Mouse (Mus musculus) intestine, embryonic 14.5 days (tissue): ENCODE measurements at regions not wholly inside any gene's neighbourhood (a gene's known extent, or its start where the extent isn't known, plus 50 kb on each side); places are given as distances from the start of the nearest gene placed in this dataset.
A peak's percentile ranks its signal among the peaks of the same experiment; 100 is the strongest.

ENCODE experiments used
- ATAC-seq: fragments of 200-750 bp; cut with Nextera tagmentation; replicated peaks from 2 replicates; pipeline ENCODE4 v1.8.0; 2017; ENCODE audit warnings: low read depth, moderate number of reproducible peaks, moderate TSS enrichment, moderate library complexity; ENCODE audit not compliant: low FRiP score, low TSS enrichment
- DNase-seq: peaks from one replicate; pipeline ENCODE4 v3.0.0-alpha.2; 2018; ENCODE audit warnings: low spot score
- H3K27ac ChIP-seq: fragments of 300-500 bp; sonication (generic); 2 replicates; pipeline ENCODE4 v1.5.1; 2014; ENCODE audit warnings: low read depth, mild to moderate bottlenecking, control low read depth
- H3K27me3 ChIP-seq: fragments of 300-500 bp; sonication (generic); replicated peaks from 2 replicates; pipeline ENCODE4 v1.6.1; 2014; ENCODE audit warnings: low read length, control low read depth; ENCODE audit not compliant: control insufficient read depth, insufficient read depth
- H3K36me3 ChIP-seq: fragments of 300-500 bp; sonication (generic); 2 replicates; pipeline ENCODE4 v1.6.1; 2014; ENCODE audit warnings: low read length, control low read depth; ENCODE audit not compliant: control insufficient read depth, insufficient read depth
- H3K4me1 ChIP-seq: fragments of 300-500 bp; sonication (generic); replicated peaks from 2 replicates; pipeline ENCODE4 v1.6.1; 2014; ENCODE audit warnings: low read length, control low read depth, mixed read lengths; ENCODE audit not compliant: control insufficient read depth, insufficient read depth
- H3K4me2 ChIP-seq: fragments of 300-500 bp; sonication (generic); 2 replicates; pipeline ENCODE4 v1.6.1; 2014; ENCODE audit warnings: low read length
- H3K4me3 ChIP-seq: fragments of 300-500 bp; sonication (generic); 2 replicates; pipeline ENCODE4 v1.5.1; 2014; ENCODE audit warnings: low read depth, low read length, control low read depth, mixed read lengths
- H3K9ac ChIP-seq: fragments of 300-500 bp; sonication (generic); 2 replicates; pipeline ENCODE4 v1.6.1; 2014; ENCODE audit warnings: mild to moderate bottlenecking, low read length
- H3K9me3 ChIP-seq: fragments of 300-500 bp; sonication (generic); 2 replicates; pipeline ENCODE4 v1.6.1; 2016; ENCODE audit warnings: low read length, control low read depth; ENCODE audit not compliant: control insufficient read depth
- WGBS: fragments of 180-500 bp; shearing (Covaris S2); extraction: QIAGEN DNeasy Blood & Tissue Kit; methylation state at CpG from one replicate; pipeline ENCODE4 v1.1.7; 2014; 5-methylcytosine and 5-hydroxymethylcytosine counted together

GRCm38 (mm10) chr15:96877271-96877670, 177.7 kb upstream of the Slc38a2 start:
- Histone ChIP-seq H3K4me1 (peaks cover 28% of the 10 kb centered on the region), H3K36me3 (no peaks in the 10 kb centered on the region), H3K27me3 (no peaks in the 10 kb centered on the region), H3K9ac (no peak overlapping the region), H3K27ac (no peak overlapping the region), H3K4me2 (no peak overlapping the region), H3K9me3 (no peaks in the 10 kb centered on the region), H3K4me3 (no peak overlapping the region)
- DNase-seq (no peak), ATAC-seq (no peak)
- WGBS: 69% methylated on average over 9 of the region's 9 CpGs

GRCm38 (mm10) chr15:96874145-96874544, 174.6 kb upstream of the Slc38a2 start:
- H3K4me3 ChIP-seq: no peak overlapping the region
- no peaks in the 10 kb centered on the region for H3K9me3 ChIP-seq
- peaks cover 28% of the 10 kb centered on the region for H3K4me1 ChIP-seq
- no peak overlapping the region for H3K9ac ChIP-seq
- peak overlapping the region; percentile 79 for H3K27ac ChIP-seq
- H3K4me2 ChIP-seq: 0 out of 2 replicates have a peak overlapping the region, but pooled peaks have one; percentile 8
- 35% methylated on average over 8 of the region's 8 CpGs for WGBS
- H3K27me3 ChIP-seq: no peaks in the 10 kb centered on the region
- H3K36me3 ChIP-seq: no peaks in the 10 kb centered on the region
- peak; percentile 67 for DNase-seq
- peak; percentile 81 for ATAC-seq

- WGBS: 54% methylated on average over 7 of the region's 7 CpGs
- Histone ChIP-seq H3K27ac (peak overlapping the region; percentile 79), H3K4me3 (no peak overlapping the region), H3K9me3 (no peaks in the 10 kb centered on the region), H3K9ac (no peak overlapping the region), H3K4me2 (no peak overlapping the region), H3K36me3 (no peaks in the 10 kb centered on the region), H3K27me3 (no peaks in the 10 kb centered on the region), H3K4me1 (peaks cover 28% of the 10 kb centered on the region)
- no peak for DNase-seq
- ATAC-seq: no peak
Measured at GRCm38 (mm10) chr15:96873562-96873961, 174.0 kb upstream of the Slc38a2 start.

GRCm38 (mm10) chr15:96873126-96873525, 173.6 kb upstream of the Slc38a2 start:
- ATAC-seq (no peak), DNase-seq (no peak)
- 62% methylated on average over 4 of the region's 4 CpGs for WGBS
- Histone ChIP-seq H3K9ac (no peak overlapping the region), H3K4me1 (peaks cover 28% of the 10 kb centered on the region), H3K27ac (peak overlapping the region; percentile 79), H3K27me3 (no peaks in the 10 kb centered on the region), H3K9me3 (no peaks in the 10 kb centered on the region), H3K36me3 (no peaks in the 10 kb centered on the region), H3K4me3 (no peak overlapping the region), H3K4me2 (no peak overlapping the region)

- no peak overlapping the region for H3K4me3 ChIP-seq
- 77% methylated on average over 7 of the region's 7 CpGs for WGBS
- H3K4me1 ChIP-seq: no peaks in the 10 kb centered on the region
- no peaks in the 10 kb centered on the region for H3K9me3 ChIP-seq
- no peaks in the 10 kb centered on the region for H3K36me3 ChIP-seq
- DNase-seq (no peak), ATAC-seq (no peak)
- H3K27ac ChIP-seq: no peak overlapping the region
- no peak overlapping the region for H3K9ac ChIP-seq
- H3K27me3 ChIP-seq: no peaks in the 10 kb centered on the region
- H3K4me2 ChIP-seq: no peak overlapping the region
Measured at GRCm38 (mm10) chr15:96867701-96868100, 168.2 kb upstream of the Slc38a2 start.

- Histone ChIP-seq H3K4me3 (no peak overlapping the region), H3K4me2 (no peak overlapping the region), H3K27ac (no peak overlapping the region), H3K36me3 (no peaks in the 10 kb centered on the region), H3K9ac (no peak overlapping the region), H3K27me3 (no peaks in the 10 kb centered on the region), H3K9me3 (no peaks in the 10 kb centered on the region), H3K4me1 (no peaks in the 10 kb centered on the region)
- ATAC-seq: no peak
- WGBS: 81% methylated on average over 7 of the region's 7 CpGs
- DNase-seq: no peak
Measured at GRCm38 (mm10) chr15:96865932-96866331, 166.4 kb upstream of the Slc38a2 start.

- no peak overlapping the region for H3K4me2 ChIP-seq
- ATAC-seq: no peak
- no peak overlapping the region for H3K4me3 ChIP-seq
- H3K9me3 ChIP-seq: no peaks in the 10 kb centered on the region
- DNase-seq: no peak
- no peak overlapping the region for H3K27ac ChIP-seq
- no peak overlapping the region for H3K9ac ChIP-seq
- H3K4me1 ChIP-seq: no peaks in the 10 kb centered on the region
- no peaks in the 10 kb centered on the region for H3K36me3 ChIP-seq
- no peaks in the 10 kb centered on the region for H3K27me3 ChIP-seq
- 48% methylated on average over 3 of the region's 3 CpGs for WGBS
Measured at GRCm38 (mm10) chr15:96857709-96858108, 158.2 kb upstream of the Slc38a2 start.

- no peak overlapping the region for H3K9ac ChIP-seq
- H3K36me3 ChIP-seq: no peaks in the 10 kb centered on the region
- ATAC-seq (no peak), DNase-seq (no peak)
- no peak overlapping the region for H3K4me2 ChIP-seq
- 87% methylated on average over 21 of the region's 21 CpGs for WGBS
- H3K9me3 ChIP-seq: no peaks in the 10 kb centered on the region
- no peak overlapping the region for H3K4me3 ChIP-seq
- H3K27ac ChIP-seq: no peak overlapping the region
- H3K27me3 ChIP-seq: no peaks in the 10 kb centered on the region
- no peaks in the 10 kb centered on the region for H3K4me1 ChIP-seq
Measured at GRCm38 (mm10) chr15:96851970-96852768, 152.6 kb upstream of the Slc38a2 start.

- no peak overlapping the region for H3K27ac ChIP-seq
- no peak overlapping the region for H3K4me3 ChIP-seq
- no peak overlapping the region for H3K4me2 ChIP-seq
- peaks cover 8% of the 10 kb centered on the region; the same call in 1 of the 2 replicates for H3K4me1 ChIP-seq
- H3K9ac ChIP-seq: no peak overlapping the region
- no peaks in the 10 kb centered on the region for H3K9me3 ChIP-seq
- H3K36me3 ChIP-seq: no peaks in the 10 kb centered on the region
- H3K27me3 ChIP-seq: no peaks in the 10 kb centered on the region
- WGBS: 84% methylated on average over 2 of the region's 2 CpGs
- DNase-seq: no peak
- no peak for ATAC-seq
Measured at GRCm38 (mm10) chr15:96848150-96848549, 148.6 kb upstream of the Slc38a2 start.
